In genomic region chr1:182573856-182574665, GRCm38 (mm10) we compare ENCODE assay signal across 11 mouse cellular contexts. TPM values are rescaled to one million over a fixed set of nuclear protein-coding genes. Genes with fewer than 3 reads are reported as not detected.
DNase-seq lines count a peak whose midpoint lies in the region; ATAC-seq and TF ChIP-seq lines count a peak whose summit lies in the region.
"Had no signal": no experiment of that assay in that cellular context is flagged by ENCODE, and none has a peak within 500 bp of the region (broad histone marks: within the 10 kb centered on the region; RNA-seq: fewer than 3 reads in every experiment).

No protein-coding gene starts in this region.

- no peaks in the 10 kb centered on the region for H3K9me3 ChIP-seq in embryonic facial prominence, embryonic 11.5 days (replicated peaks; ENCODE audit: control insufficient read depth, low read length)
- no peaks in the 10 kb centered on the region for H3K9me3 ChIP-seq in hindbrain, embryonic 15.5 days
- H3K9me3 ChIP-seq in midbrain, postnatal 0 days (ENCODE audit: low read length), result no peaks in the 10 kb centered on the region

- peak; percentile 24 for DNase-seq in layer of hippocampus, adult 9-11 months
- DNase-seq in layer of hippocampus, adult 9-10 months (ENCODE audit: low spot score), result no peak
- DNase-seq in embryonic facial prominence, embryonic 11.5 days (ENCODE audit: low spot score), result peak; percentile 38
- peak; percentile 43 for DNase-seq in midbrain, postnatal 0 days (ENCODE audit: low spot score)
- DNase-seq in thymus, postnatal 4 days, result no peak
- DNase-seq: kidney, postnatal 36 days had no signal

- no peaks in the 10 kb centered on the region; the same call in 1 of the 2 replicates for H3K4me1 ChIP-seq in embryonic facial prominence, embryonic 11.5 days (ENCODE audit: control insufficient read depth, insufficient read depth, low read length)
- peaks cover 9% of the 10 kb centered on the region for H3K4me1 ChIP-seq in hindbrain, embryonic 15.5 days (replicated peaks)
- H3K4me1 ChIP-seq in midbrain, postnatal 0 days (ENCODE audit: insufficient read depth, low read length), result peaks cover 8% of the 10 kb centered on the region

- 0 out of 2 replicates have a peak, but pooled peaks have one; percentile 42 for ATAC-seq in embryonic facial prominence, embryonic 11.5 days (replicated peaks; ENCODE audit: insufficient number of reproducible peaks, low FRiP score, low TSS enrichment, low read depth)
- ATAC-seq in hindbrain, embryonic 15.5 days (ENCODE audit: low FRiP score, low read depth), result peak; percentile 74
- peak; percentile 38; the same call in 1 of the 2 replicates for ATAC-seq in midbrain, postnatal 0 days (ENCODE audit: low FRiP score)
- ATAC-seq in activated CD4-positive, CD25-positive, alpha-beta regulatory T cell, adult 4 months, result no peak
- no peak for ATAC-seq in monocyte, adult 5-6 weeks (replicated peaks; ENCODE audit: insufficient number of reproducible peaks, low FRiP score, low TSS enrichment, poor library complexity, severe bottlenecking)

- no peak for TF ChIP-seq CTCF in midbrain, postnatal 0 days (IDR thresholded peaks at IDR 0.05)

- no peaks in the 10 kb centered on the region for H3K27me3 ChIP-seq in embryonic facial prominence, embryonic 11.5 days (ENCODE audit: control insufficient read depth, insufficient read depth, low read length)
- H3K27me3 ChIP-seq in hindbrain, embryonic 15.5 days, result 0 out of 2 replicates have a peak, but pooled peaks cover 4% of the 10 kb centered on the region
- no peaks in the 10 kb centered on the region for H3K27me3 ChIP-seq in midbrain, postnatal 0 days (ENCODE audit: insufficient read depth, low read length)

- H3K36me3 ChIP-seq in embryonic facial prominence, embryonic 11.5 days (replicated peaks; ENCODE audit: control insufficient read depth, insufficient read depth, low read depth, low read length), result no peaks in the 10 kb centered on the region
- no peaks in the 10 kb centered on the region for H3K36me3 ChIP-seq in hindbrain, embryonic 15.5 days
- no peaks in the 10 kb centered on the region for H3K36me3 ChIP-seq in midbrain, postnatal 0 days (ENCODE audit: insufficient read depth, low read length)

- no peak overlapping the region for H3K9ac ChIP-seq in embryonic facial prominence, embryonic 11.5 days (replicated peaks; ENCODE audit: low read length)
- H3K9ac ChIP-seq in hindbrain, embryonic 15.5 days, result no peak overlapping the region
- H3K9ac ChIP-seq in midbrain, postnatal 0 days (replicated peaks; ENCODE audit: low read length, poor library complexity, severe bottlenecking), result no peak overlapping the region

- no peak overlapping the region for H3K27ac ChIP-seq in embryonic facial prominence, embryonic 11.5 days (replicated peaks; ENCODE audit: low read depth, low read length)
- peak overlapping the region; percentile 9 for H3K27ac ChIP-seq in hindbrain, embryonic 15.5 days (replicated peaks)
- peak overlapping the region; percentile 47; the same call in 1 of the 2 replicates for H3K27ac ChIP-seq in midbrain, postnatal 0 days (ENCODE audit: low read depth, low read length)

- no peak overlapping the region for H3K4me2 ChIP-seq in embryonic facial prominence, embryonic 11.5 days (ENCODE audit: low read depth, low read length)
- H3K4me2 ChIP-seq in hindbrain, embryonic 15.5 days, result no peak overlapping the region
- H3K4me2 ChIP-seq in midbrain, postnatal 0 days (ENCODE audit: low read depth, low read length, poor library complexity, severe bottlenecking), result no peak overlapping the region
- H3K4me2 ChIP-seq: heart, embryonic 11.5 days had no signal

- 11% methylated on average over 8 of the region's 8 CpGs for WGBS in embryonic facial prominence, embryonic 11.5 days
- WGBS in hindbrain, embryonic 15.5 days, result 14% methylated on average over 8 of the region's 8 CpGs
- 9% methylated on average over 8 of the region's 8 CpGs for WGBS in midbrain, postnatal 0 days

- H3K4me3 ChIP-seq in embryonic facial prominence, embryonic 11.5 days (ENCODE audit: low read depth, low read length), result no peak overlapping the region
- no peak overlapping the region for H3K4me3 ChIP-seq in hindbrain, embryonic 15.5 days
- H3K4me3 ChIP-seq in midbrain, postnatal 0 days (ENCODE audit: low read depth, low read length), result no peak overlapping the region

RNA-seq across cellular contexts. Expression of gene Capn8, which starts 9.3 kb away (rescaled TPM):
- polyA plus RNA-seq in embryonic facial prominence, embryonic 11.5 days (2014; fragmentation: Nextera tagmentation; extraction: Ambion mirVana), result not detected in 2 replicates
- not detected in 2 replicates for polyA plus RNA-seq in hindbrain, embryonic 15.5 days (2015; fragmentation: Nextera tagmentation; extraction: Ambion mirVana)
- 0.28 TPM in 1 of 2 replicates, not detected in the other for total RNA-seq in midbrain, postnatal 0 days (2014; rRNA removed)
- polyA plus RNA-seq in midbrain, postnatal 0 days (2015; fragmentation: Nextera tagmentation; extraction: Ambion mirVana), result 0.11 and 0.31 TPM in 2 replicates
- polyA plus RNA-seq in activated CD4-positive, CD25-positive, alpha-beta regulatory T cell, adult 4 months (2017; shearing (Covaris generic)), result under 1 TPM in 1 of 2 experiments, not detected in 1; 0.13 TPM
- total RNA-seq in monocyte, adult 5-6 weeks (2017), result not detected in 3 replicates
- polyA plus RNA-seq: C2C12; heart, embryonic 11.5 days had no signal

RNA-seq across cellular contexts. Expression of gene Capn2, which starts 56.7 kb away (rescaled TPM):
- polyA plus RNA-seq in embryonic facial prominence, embryonic 11.5 days (2014; fragmentation: Nextera tagmentation; extraction: Ambion mirVana), result 80.8 and 89.1 TPM in 2 replicates
- polyA plus RNA-seq in hindbrain, embryonic 15.5 days (2015; fragmentation: Nextera tagmentation; extraction: Ambion mirVana), result 93.3 and 93.9 TPM in 2 replicates
- total RNA-seq in midbrain, postnatal 0 days (2014; rRNA removed), result 84.3 and 88.2 TPM in 2 replicates
- polyA plus RNA-seq in midbrain, postnatal 0 days (2015; fragmentation: Nextera tagmentation; extraction: Ambion mirVana), result 78.6 and 82.1 TPM in 2 replicates
- polyA plus RNA-seq in activated CD4-positive, CD25-positive, alpha-beta regulatory T cell, adult 4 months (2017; shearing (Covaris generic)), result 10 to 100 TPM; 44.3 to 47.1 TPM
- 167 to 244 TPM (median 240 TPM) in 3 replicates for total RNA-seq in monocyte, adult 5-6 weeks (2017)

Comparison
In these comparisons a context has a peak if more than half of its experiments do, and no peak if none do; other contexts are left out.
1. DNase-seq: peak in layer of hippocampus, adult 9-11 months (single experiment), embryonic facial prominence, embryonic 11.5 days (single experiment) and midbrain, postnatal 0 days (single experiment); none in layer of hippocampus, adult 9-10 months (single experiment) and thymus, postnatal 4 days (single experiment).
2. ATAC-seq: peak in embryonic facial prominence, embryonic 11.5 days (single experiment), hindbrain, embryonic 15.5 days (single experiment) and midbrain, postnatal 0 days (single experiment); none in activated CD4-positive, CD25-positive, alpha-beta regulatory T cell, adult 4 months (single experiment) and monocyte, adult 5-6 weeks (single experiment).